Comparison of ENCODE assay signal across 20 mouse cellular contexts in the genomic region with DNA sequence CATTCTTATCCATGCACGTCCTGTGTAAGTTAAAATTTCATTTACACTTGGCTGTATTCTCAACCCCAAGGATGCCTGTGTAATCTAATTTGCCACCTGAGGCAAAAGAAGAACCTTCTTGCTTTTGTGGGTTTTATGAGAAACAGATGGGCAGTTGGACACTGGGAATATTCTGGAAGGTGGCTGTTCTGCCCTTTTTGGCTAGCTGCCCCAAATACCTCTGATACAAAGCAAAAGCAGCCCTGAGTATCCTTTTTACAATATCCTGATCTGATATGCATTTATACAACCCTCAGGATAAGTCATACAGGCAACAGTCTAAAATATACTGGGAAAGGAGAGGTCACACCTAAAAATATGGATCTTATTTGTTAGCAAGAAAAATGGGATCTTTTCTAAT.
DNase-seq lines count a peak whose midpoint lies in the region; ATAC-seq and TF ChIP-seq lines count a peak whose summit lies in the region.
"Had no signal": no experiment of that assay in that cellular context is flagged by ENCODE, and none has a peak within 500 bp of the region (broad histone marks: within the 10 kb centered on the region; RNA-seq: fewer than 3 reads in every experiment).

No protein-coding gene starts in this region.

- H3K4me3 ChIP-seq in limb, embryonic 14.5 days (replicated peaks; ENCODE audit: low read length) = no peak overlapping the region
- no peak overlapping the region for H3K4me3 ChIP-seq in midbrain, embryonic 13.5 days (replicated peaks)
- H3K4me3 ChIP-seq: embryonic facial prominence, embryonic 15.5 days; gastrocnemius, adult 2 months had no signal

- H3K9ac ChIP-seq in limb, embryonic 14.5 days (ENCODE audit: low read depth, low read length, severe bottlenecking) = no peak overlapping the region
- no peak overlapping the region for H3K9ac ChIP-seq in midbrain, embryonic 13.5 days (replicated peaks)
- H3K9ac ChIP-seq: embryonic facial prominence, embryonic 15.5 days; forebrain, postnatal 0 days; hindbrain, embryonic 14.5 days had no signal

- H3K36me3 ChIP-seq in limb, embryonic 14.5 days (ENCODE audit: control insufficient read depth, insufficient read depth, low read length) = no peaks in the 10 kb centered on the region
- no peaks in the 10 kb centered on the region for H3K36me3 ChIP-seq in midbrain, embryonic 13.5 days
- H3K36me3 ChIP-seq: embryonic facial prominence, embryonic 15.5 days had no signal

- TF ChIP-seq CTCF in brain, embryonic 14.5 days (IDR thresholded peaks at IDR 0.05; ENCODE audit: borderline replicate concordance, extremely low read depth, insufficient read depth, insufficient read length) = no peak

- TF ChIP-seq POLR2A in brain, embryonic 14.5 days (IDR thresholded peaks at IDR 0.05; ENCODE audit: borderline replicate concordance, extremely low read depth, insufficient read depth, insufficient read length, poor library complexity, severe bottlenecking) = no peak
- no peak for TF ChIP-seq POLR2A in limb, embryonic 14.5 days (IDR thresholded peaks at IDR 0.05; ENCODE audit: borderline replicate concordance, extremely low read depth, insufficient read depth, insufficient read length)

- H3K4me2 ChIP-seq in limb, embryonic 14.5 days (replicated peaks; ENCODE audit: low read depth, low read length, severe bottlenecking) = no peak overlapping the region
- H3K4me2 ChIP-seq in midbrain, embryonic 13.5 days (replicated peaks) = no peak overlapping the region
- H3K4me2 ChIP-seq: embryonic facial prominence, embryonic 15.5 days; heart, embryonic 11.5 days; hindbrain, embryonic 14.5 days had no signal

- H3K27me3 ChIP-seq in limb, embryonic 14.5 days (ENCODE audit: control insufficient read depth, insufficient read depth, low read length) = no peaks in the 10 kb centered on the region
- no peaks in the 10 kb centered on the region for H3K27me3 ChIP-seq in midbrain, embryonic 13.5 days
- H3K27me3 ChIP-seq: embryonic facial prominence, embryonic 15.5 days had no signal

- no peak overlapping the region for H3K27ac ChIP-seq in limb, embryonic 14.5 days (replicated peaks; ENCODE audit: low read depth, low read length)
- no peak overlapping the region for H3K27ac ChIP-seq in midbrain, embryonic 13.5 days
- H3K27ac ChIP-seq: embryonic facial prominence, embryonic 15.5 days; gastrocnemius, adult 2 months; hindbrain, embryonic 14.5 days had no signal

- no peaks in the 10 kb centered on the region for H3K9me3 ChIP-seq in limb, embryonic 14.5 days (ENCODE audit: control insufficient read depth, low read length)
- H3K9me3 ChIP-seq in midbrain, embryonic 13.5 days = no peaks in the 10 kb centered on the region
- H3K9me3 ChIP-seq: embryonic facial prominence, embryonic 15.5 days had no signal

- intact Hi-C loops in left cerebral cortex, postnatal 4 days (cut with DNase I) = loop anchor here (10.0 kb wide), 1 partner anchor 1931 kb away; no protein-coding TSS in a partner anchor
- intact Hi-C loops in left cerebral cortex, postnatal 25 days (cut with DNase I) = loop anchor here (5.0 kb wide), 1 partner anchor 719 kb away; no protein-coding TSS in a partner anchor

- no peak for ATAC-seq in limb, embryonic 14.5 days (ENCODE audit: low FRiP score, low read depth)
- ATAC-seq in midbrain, embryonic 13.5 days = no peak
- ATAC-seq: forebrain, embryonic 14.5 days; forebrain, postnatal 0 days; intestine, postnatal 0 days had no signal

- peaks cover 11% of the 10 kb centered on the region; the same call in 1 of the 2 replicates for H3K4me1 ChIP-seq in limb, embryonic 14.5 days (ENCODE audit: control insufficient read depth, insufficient read depth, low read length)
- H3K4me1 ChIP-seq in midbrain, embryonic 13.5 days (replicated peaks) = no peaks in the 10 kb centered on the region
- H3K4me1 ChIP-seq: embryonic facial prominence, embryonic 15.5 days had no signal

- WGBS in limb, embryonic 14.5 days = 15% methylated on average over 1 of the region's 1 CpGs
- WGBS in midbrain, embryonic 13.5 days = 40% methylated on average over 1 of the region's 1 CpGs

- DNase-seq in cerebellum, postnatal 14 days = peak; percentile 33 to 56
- no peak for DNase-seq in cerebellum, adult 8-10 months
- DNase-seq in left cerebral cortex, postnatal 4 days = peak; percentile 13
- no peak for DNase-seq in left cerebral cortex, postnatal 25 days (ENCODE audit: low spot score in 2 of 2)
- peak; percentile 25 for DNase-seq in brain, embryonic 14.5 days (ENCODE audit: low read depth)
- peak; percentile 36 for DNase-seq in limb, embryonic 14.5 days (ENCODE audit: low spot score)
- DNase-seq: adrenal gland, adult 8-10 months; adrenal gland, postnatal 25 days; cerebellum, adult 18-20 months; forebrain, postnatal 0 days; gastrocnemius, adult 2 months; gastrocnemius, postnatal 14 days; heart, adult 11 months; kidney, adult 2 months had no signal

Comparison
In these comparisons a context has a peak if more than half of its experiments do, and no peak if none do; other contexts are left out.
1. DNase-seq: peak in cerebellum, postnatal 14 days (2 of 2), left cerebral cortex, postnatal 4 days (single experiment), brain, embryonic 14.5 days (single experiment) and limb, embryonic 14.5 days (single experiment); none in cerebellum, adult 8-10 months (single experiment) and left cerebral cortex, postnatal 25 days (0 of 2).